Mouse (Mus musculus) heart, postnatal 10 days (tissue): Measurements from ENCODE around the gene Tmem17. TPM values are rescaled to one million over a fixed set of nuclear protein-coding genes. Genes with fewer than 3 reads are reported as not detected.

Experiments used
- DNase-seq, 2 experiments: peaks; one replicate each; pipeline ENCODE4 v3.0.0; 2021
- intact Hi-C: fragments of 180-260 bp; cut with DNase I; formaldehyde crosslinking; loops from one replicate; pipeline ENCODE4 v1.15.1; 2025
- total RNA-seq, 2 experiments: library from RNA; stranded (reverse); gene quantifications; 2 replicates each; pipeline ENCODE4 v1.2.3; 2021

Gene Tmem17
- total RNA-seq, 2 experiments from 2014 or later = 2.1 to 3.7 TPM

DNA sequence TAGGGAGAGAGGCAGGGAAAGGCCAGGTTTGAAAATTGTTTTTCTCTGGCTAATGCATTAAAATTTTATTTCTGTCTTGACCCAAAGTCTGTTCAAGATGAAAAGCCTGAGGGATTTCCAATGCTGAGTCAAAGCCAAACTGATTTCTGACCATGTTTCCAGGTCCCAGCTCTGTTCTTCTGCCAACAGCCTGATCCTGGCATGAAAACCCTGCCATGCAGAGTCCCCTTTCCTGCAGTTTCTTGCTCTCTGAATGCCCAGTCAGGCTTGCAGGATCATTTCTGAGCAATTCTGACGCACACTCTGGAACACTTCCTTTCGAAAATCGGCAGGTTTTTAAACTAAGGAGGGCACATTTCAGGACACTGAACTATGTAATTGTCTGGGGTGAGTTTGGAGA, 52.8 kb downstream of the Tmem17 start:
- DNase-seq = no peak
- intact Hi-C loops = no loop called here

Other genes starting within 250 kb of the Tmem17 start
- gene Ehbp1, start 169.8 kb upstream of the Tmem17 start, total RNA-seq = 100 to 1,000 TPM; 100 to 119 TPM